Mouse (Mus musculus) stomach, embryonic 15.5 days (tissue): ENCODE measurements around the gene Slco2b1. TPM values are rescaled to one million over a fixed set of nuclear protein-coding genes. Genes with fewer than 3 reads are reported as not detected.

Experiments
- ATAC-seq: fragments of 200-750 bp; cut with Nextera tagmentation; 2 replicates; pipeline ENCODE4 v1.8.0; 2017; ENCODE audit warnings: low read depth, moderate number of reproducible peaks, moderate TSS enrichment; ENCODE audit not compliant: insufficient read depth, low FRiP score
- H3K27ac ChIP-seq: fragments of 300-500 bp; sonication (generic); 2 replicates; pipeline ENCODE4 v1.5.1; 2015; ENCODE audit warnings: mild to moderate bottlenecking, inconsistent platforms
- H3K27me3 ChIP-seq: fragments of 300-500 bp; sonication (generic); replicated peaks from 2 replicates; pipeline ENCODE4 v1.6.1; 2015; ENCODE audit warnings: inconsistent platforms
- H3K36me3 ChIP-seq: fragments of 300-500 bp; sonication (generic); 2 replicates; pipeline ENCODE4 v1.6.1; 2015; ENCODE audit warnings: inconsistent platforms
- H3K4me1 ChIP-seq: fragments of 300-500 bp; sonication (generic); 2 replicates; pipeline ENCODE4 v1.6.1; 2015; ENCODE audit warnings: inconsistent platforms
- H3K4me2 ChIP-seq: fragments of 300-500 bp; sonication (generic); 2 replicates; pipeline ENCODE4 v1.6.1; 2015; ENCODE audit warnings: mild to moderate bottlenecking, inconsistent platforms
- H3K4me3 ChIP-seq: fragments of 300-500 bp; sonication (generic); replicated peaks from 2 replicates; pipeline ENCODE4 v1.5.1; 2015; ENCODE audit warnings: inconsistent platforms
- H3K9ac ChIP-seq: fragments of 300-500 bp; sonication (generic); 2 replicates; pipeline ENCODE4 v1.6.1; 2015; ENCODE audit warnings: inconsistent platforms
- H3K9me3 ChIP-seq: fragments of 300-500 bp; sonication (generic); 2 replicates; pipeline ENCODE4 v1.6.1; 2016; ENCODE audit warnings: inconsistent platforms
- WGBS: fragments of 180-500 bp; shearing (Covaris S2); methylation state at CpG from one replicate; pipeline ENCODE4 v1.1.7; 2015; 5-methylcytosine and 5-hydroxymethylcytosine counted together
- polyA plus RNA-seq: library from polyadenylated mRNA; unstranded; fragments of >200 nt; fragmentation: Nextera tagmentation; extraction: Ambion mirVana; gene quantifications from 2 replicates; pipeline ENCODE4 v1.2.1, GENCODE M21; 2015

The Slco2b1 gene
- polyA plus RNA-seq, 1 experiment from 2014 or later, result 2.7 TPM

DNA sequence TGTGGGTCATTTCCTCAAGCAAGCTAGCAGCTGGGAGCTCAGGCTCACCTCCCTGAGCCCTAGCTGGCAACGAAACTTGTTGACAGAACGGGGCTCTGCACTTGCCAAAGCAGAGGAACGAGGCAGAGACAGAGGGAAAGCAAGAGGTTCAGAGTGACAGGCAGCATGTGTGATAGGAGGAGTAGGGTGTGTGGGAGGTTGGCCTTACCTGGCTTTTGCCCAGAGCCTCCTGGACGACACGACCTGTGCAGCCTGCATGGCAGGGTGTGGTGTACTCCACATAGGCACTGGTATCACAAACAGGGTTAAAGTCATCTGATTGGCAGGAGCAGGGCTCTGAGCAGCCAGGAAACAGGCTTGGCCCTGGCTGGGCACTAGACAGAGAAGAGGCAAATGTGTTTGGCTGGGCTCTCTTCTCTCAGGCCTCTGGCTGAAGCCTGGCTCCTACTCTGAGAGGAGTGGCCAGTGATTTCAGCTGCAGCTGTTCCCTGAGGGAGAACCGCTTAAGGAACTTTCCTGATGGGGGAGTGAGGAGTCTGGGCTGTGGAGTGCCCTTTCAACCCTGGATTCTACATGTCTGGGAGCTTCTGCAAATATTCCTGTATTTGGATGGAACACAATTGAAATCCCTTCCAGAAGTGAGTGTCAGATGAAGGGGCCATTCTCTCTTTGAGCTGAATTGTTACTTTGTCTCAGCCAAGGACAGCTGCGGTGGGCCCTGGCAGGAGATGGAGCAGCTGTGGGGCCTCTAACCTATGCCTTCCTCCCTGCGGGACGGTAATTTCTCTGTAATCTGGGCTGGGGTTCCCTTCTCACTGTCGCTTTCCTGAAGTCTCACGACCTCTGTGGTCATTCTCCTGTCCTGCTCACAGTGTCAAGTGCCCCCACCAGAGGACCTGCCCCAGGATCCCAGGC is 46.3 kb downstream of the Slco2b1 start:
- Histone ChIP-seq H3K4me1 (peaks cover 15% of the 10 kb centered on the region; the same call in 1 of the 2 replicates), H3K27ac (peak overlapping the region; percentile 51), H3K9ac (no peak overlapping the region), H3K36me3 (no peaks in the 10 kb centered on the region), H3K9me3 (no peaks in the 10 kb centered on the region), H3K4me2 (no peak overlapping the region), H3K4me3 (no peak overlapping the region), H3K27me3 (no peaks in the 10 kb centered on the region)
- no peak for ATAC-seq
- WGBS, result 28% methylated on average over 11 of the region's 11 CpGs

- H3K27ac ChIP-seq, result no peak overlapping the region
- H3K9ac ChIP-seq, result no peak overlapping the region
- H3K9me3 ChIP-seq, result no peaks in the 10 kb centered on the region
- no peak overlapping the region for H3K4me3 ChIP-seq
- no peak overlapping the region for H3K4me2 ChIP-seq
- 82% methylated on average over 9 of the region's 9 CpGs for WGBS
- ATAC-seq, result no peak
- no peaks in the 10 kb centered on the region for H3K27me3 ChIP-seq
- no peaks in the 10 kb centered on the region for H3K36me3 ChIP-seq
- H3K4me1 ChIP-seq, result peaks cover 15% of the 10 kb centered on the region; the same call in 1 of the 2 replicates
These were observed 47.5 kb downstream of the Slco2b1 start for GRCm38 (mm10) chr7:99663507-99664220.

DNA sequence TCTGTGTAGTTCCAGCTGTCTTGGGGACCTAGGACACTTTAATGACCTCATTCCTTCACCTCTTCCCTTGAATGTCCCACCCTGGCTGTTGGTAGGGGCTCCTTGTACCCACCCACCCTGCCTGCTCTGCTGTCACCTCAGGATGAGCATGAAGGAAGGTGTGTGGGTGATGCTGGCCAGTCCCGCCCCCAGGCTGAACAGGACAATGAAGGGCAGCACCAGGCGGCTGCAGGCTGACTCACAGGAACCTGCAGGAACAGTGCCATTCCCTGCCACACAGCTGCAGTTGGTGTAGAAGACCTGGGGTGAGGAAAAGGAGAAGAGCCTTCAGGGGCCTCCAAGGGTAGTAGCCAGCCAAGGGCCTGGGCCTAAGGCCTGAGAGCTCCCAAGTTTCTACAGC is 48.8 kb downstream of the Slco2b1 start:
- no peak overlapping the region for H3K4me3 ChIP-seq
- H3K27me3 ChIP-seq, result 0 out of 2 replicates have a peak, but pooled peaks cover under 1% of the 10 kb centered on the region
- no peak overlapping the region for H3K9ac ChIP-seq
- WGBS, result 71% methylated on average over 2 of the region's 2 CpGs
- no peak for ATAC-seq
- H3K9me3 ChIP-seq, result no peaks in the 10 kb centered on the region
- no peak overlapping the region for H3K4me2 ChIP-seq
- peaks cover 15% of the 10 kb centered on the region; the same call in 1 of the 2 replicates for H3K4me1 ChIP-seq
- H3K36me3 ChIP-seq, result no peaks in the 10 kb centered on the region
- H3K27ac ChIP-seq, result no peak overlapping the region

DNA sequence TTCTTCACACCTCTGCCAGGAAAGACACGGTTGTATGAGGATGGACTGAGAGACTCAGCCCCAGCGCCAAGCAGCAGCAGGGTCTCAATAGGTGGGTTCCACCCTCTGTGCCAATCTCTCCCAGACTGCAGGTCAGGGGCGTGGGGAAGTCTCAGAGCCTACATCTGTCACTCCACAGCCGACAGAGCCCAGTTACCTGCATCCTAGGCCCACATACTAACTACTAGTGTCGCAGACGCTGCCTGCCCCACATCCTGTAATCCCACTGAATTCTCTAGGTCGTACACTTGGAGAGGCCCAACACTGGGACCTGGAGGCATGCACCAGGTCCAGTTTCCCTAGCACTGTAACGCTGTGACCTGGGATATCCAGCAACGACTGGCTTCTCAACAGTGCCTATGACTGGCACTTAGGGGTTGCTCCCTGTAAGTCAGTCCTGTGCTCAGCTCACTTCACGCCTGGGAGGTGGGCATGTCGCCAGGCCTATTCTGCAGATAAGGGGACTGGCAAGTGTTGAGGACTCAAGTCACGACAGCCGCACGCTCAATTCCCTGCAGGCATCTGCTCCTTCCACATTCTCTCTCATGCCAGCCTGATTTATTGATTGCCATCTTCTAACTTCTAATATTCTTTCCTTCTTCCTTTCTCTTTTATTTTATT is 49.4 kb downstream of the Slco2b1 start:
- H3K4me1 ChIP-seq, result peaks cover 15% of the 10 kb centered on the region; the same call in 1 of the 2 replicates
- H3K9ac ChIP-seq, result no peak overlapping the region
- H3K27me3 ChIP-seq, result 0 out of 2 replicates have a peak, but pooled peaks cover 6% of the 10 kb centered on the region
- H3K4me3 ChIP-seq, result no peak overlapping the region
- 78% methylated on average over 14 of the region's 14 CpGs for WGBS
- H3K36me3 ChIP-seq, result no peaks in the 10 kb centered on the region
- ATAC-seq, result no peak
- H3K9me3 ChIP-seq, result no peaks in the 10 kb centered on the region
- no peak overlapping the region for H3K4me2 ChIP-seq
- no peak overlapping the region for H3K27ac ChIP-seq

- H3K27me3 ChIP-seq, result 0 out of 2 replicates have a peak, but pooled peaks cover 6% of the 10 kb centered on the region
- ATAC-seq, result no peak
- H3K36me3 ChIP-seq, result no peaks in the 10 kb centered on the region
- no peak overlapping the region for H3K4me3 ChIP-seq
- H3K4me2 ChIP-seq, result no peak overlapping the region
- H3K9me3 ChIP-seq, result no peaks in the 10 kb centered on the region
- no peak overlapping the region for H3K9ac ChIP-seq
- H3K4me1 ChIP-seq, result peaks cover 15% of the 10 kb centered on the region; the same call in 1 of the 2 replicates
- 85% methylated on average over 9 of the region's 9 CpGs for WGBS
- no peak overlapping the region for H3K27ac ChIP-seq
These were observed 50.1 kb downstream of the Slco2b1 start for GRCm38 (mm10) chr7:99661071-99661470.

GRCm38 (mm10) chr7:99659379-99660029 is 51.6 kb downstream of the Slco2b1 start:
- Histone ChIP-seq H3K36me3 (no peaks in the 10 kb centered on the region), H3K9ac (no peak overlapping the region), H3K4me3 (no peak overlapping the region), H3K27ac (no peak overlapping the region), H3K27me3 (0 out of 2 replicates have a peak, but pooled peaks cover 6% of the 10 kb centered on the region), H3K9me3 (no peaks in the 10 kb centered on the region), H3K4me1 (peaks cover 6% of the 10 kb centered on the region; the same call in 1 of the 2 replicates), H3K4me2 (no peak overlapping the region)
- WGBS, result 43% methylated on average over 12 of the region's 12 CpGs
- ATAC-seq, result peak; percentile 60; the same call in 1 of the 2 replicates

GRCm38 (mm10) chr7:99654244-99654643 is 56.9 kb downstream of the Slco2b1 start:
- Histone ChIP-seq H3K4me2 (no peak overlapping the region), H3K27ac (no peak overlapping the region), H3K27me3 (0 out of 2 replicates have a peak, but pooled peaks cover 6% of the 10 kb centered on the region), H3K4me1 (no peaks in the 10 kb centered on the region), H3K4me3 (no peak overlapping the region), H3K9me3 (no peaks in the 10 kb centered on the region), H3K36me3 (no peaks in the 10 kb centered on the region), H3K9ac (no peak overlapping the region)
- 68% methylated on average over 11 of the region's 11 CpGs for WGBS
- ATAC-seq, result no peak

DNA sequence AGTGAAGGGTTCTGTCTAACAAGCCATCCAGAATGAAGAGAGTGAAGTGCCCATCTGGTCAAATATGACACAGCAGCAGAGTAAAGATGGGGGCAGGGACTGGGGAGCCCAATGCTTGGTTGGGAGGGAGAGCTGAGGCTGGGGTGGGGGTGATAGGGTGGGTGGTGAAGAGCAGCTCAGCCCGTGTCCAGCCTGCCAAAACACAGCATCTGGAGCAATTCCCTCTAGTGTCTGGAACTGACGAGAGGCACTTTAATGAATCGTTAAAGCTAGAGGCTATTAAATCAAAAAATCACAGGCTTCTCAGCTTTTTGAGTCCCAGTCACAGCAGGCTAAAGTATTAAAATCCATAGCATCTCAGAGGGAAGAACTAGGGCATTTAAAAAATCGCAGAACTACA is 61.6 kb downstream of the Slco2b1 start:
- Histone ChIP-seq H3K27ac (no peak overlapping the region), H3K9ac (no peak overlapping the region), H3K4me1 (no peaks in the 10 kb centered on the region), H3K27me3 (no peaks in the 10 kb centered on the region), H3K9me3 (no peaks in the 10 kb centered on the region), H3K4me3 (no peak overlapping the region), H3K4me2 (no peak overlapping the region), H3K36me3 (no peaks in the 10 kb centered on the region)
- WGBS, result 65% methylated on average over 4 of the region's 4 CpGs
- ATAC-seq, result no peak

DNA sequence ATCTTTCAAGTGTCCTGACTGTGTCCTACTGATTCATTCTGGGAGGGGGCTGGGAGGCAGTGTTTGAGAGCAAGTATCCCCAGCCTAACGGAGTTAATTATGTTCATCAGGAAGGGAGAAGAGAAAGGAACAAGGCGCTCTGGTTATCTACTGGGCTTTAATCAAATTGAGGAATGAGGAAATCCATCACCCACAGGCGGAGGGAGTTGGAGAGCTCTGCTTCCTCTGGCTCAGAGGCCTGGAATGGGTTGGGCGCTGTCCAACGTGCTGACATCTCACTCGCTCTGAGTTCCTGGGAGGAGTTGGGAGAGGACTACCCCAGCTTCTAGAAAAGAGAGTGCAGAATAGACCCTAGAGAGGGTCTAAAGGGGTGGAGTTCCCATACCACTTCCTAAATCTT is 62.5 kb downstream of the Slco2b1 start:
- Histone ChIP-seq H3K27me3 (no peaks in the 10 kb centered on the region), H3K9ac (no peak overlapping the region), H3K27ac (no peak overlapping the region), H3K4me2 (no peak overlapping the region), H3K36me3 (no peaks in the 10 kb centered on the region), H3K4me1 (no peaks in the 10 kb centered on the region), H3K9me3 (no peaks in the 10 kb centered on the region), H3K4me3 (no peak overlapping the region)
- no peak for ATAC-seq
- WGBS, result 4% methylated on average over 6 of the region's 6 CpGs

GRCm38 (mm10) chr7:99644701-99645100 is 66.4 kb downstream of the Slco2b1 start:
- 73% methylated on average over 7 of the region's 7 CpGs for WGBS
- Histone ChIP-seq H3K4me2 (no peak overlapping the region), H3K27me3 (no peaks in the 10 kb centered on the region), H3K4me3 (no peak overlapping the region), H3K36me3 (no peaks in the 10 kb centered on the region), H3K27ac (no peak overlapping the region), H3K9me3 (no peaks in the 10 kb centered on the region), H3K9ac (no peak overlapping the region), H3K4me1 (no peaks in the 10 kb centered on the region)
- ATAC-seq, result no peak

DNA sequence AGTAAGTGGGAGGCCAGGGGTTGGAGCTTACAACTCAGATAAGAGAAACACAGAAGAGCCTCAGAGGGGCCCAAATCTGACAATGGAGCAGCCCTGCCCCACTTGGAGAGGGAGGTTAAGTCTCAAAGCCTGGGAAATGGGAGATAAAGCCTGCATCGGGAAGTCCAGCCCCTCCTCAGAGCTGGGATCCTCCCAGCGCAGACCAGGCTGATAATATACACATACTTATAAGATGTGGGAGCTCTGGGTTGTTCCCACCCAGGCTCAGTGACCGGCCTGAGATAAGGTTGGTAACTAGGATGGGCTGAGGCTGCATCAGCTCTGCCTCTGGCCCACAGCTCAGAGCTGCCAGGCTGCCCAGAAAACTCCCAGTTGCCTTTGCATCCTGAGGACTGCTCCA is 69.1 kb downstream of the Slco2b1 start:
- Histone ChIP-seq H3K9me3 (no peaks in the 10 kb centered on the region), H3K9ac (no peak overlapping the region), H3K4me2 (no peak overlapping the region), H3K27ac (no peak overlapping the region), H3K36me3 (no peaks in the 10 kb centered on the region), H3K27me3 (no peaks in the 10 kb centered on the region), H3K4me3 (no peak overlapping the region), H3K4me1 (no peaks in the 10 kb centered on the region)
- 21% methylated on average over 3 of the region's 3 CpGs for WGBS
- ATAC-seq, result peak; percentile 66; the same call in 1 of the 2 replicates
